Mouse (Mus musculus) spleen, adult 2 months (tissue): ENCODE results near the gene Nupl1.

Experiments used
- CTCF ChIP-seq: fragments of 200-500 bp; IDR thresholded peaks from 2 replicates; pipeline ENCODE4 v1.5.1; 2011; ENCODE audit warnings: mild to moderate bottlenecking, inconsistent platforms; ENCODE audit not compliant: insufficient read depth, insufficient read length, insufficient replicate concordance; ENCODE audit errors: extremely low read depth
- POLR2A ChIP-seq: fragments of 200-500 bp; IDR thresholded peaks from 2 replicates; pipeline ENCODE4 v1.6.1; 2011; ENCODE audit warnings: low read depth, low read length, inconsistent platforms

GRCm38 (mm10) chr14:60189771-60190170 lies 61.5 kb downstream of the Nupl1 start:
- TF ChIP-seq CTCF (no peak), POLR2A (no peak)
